In the genomic region with DNA sequence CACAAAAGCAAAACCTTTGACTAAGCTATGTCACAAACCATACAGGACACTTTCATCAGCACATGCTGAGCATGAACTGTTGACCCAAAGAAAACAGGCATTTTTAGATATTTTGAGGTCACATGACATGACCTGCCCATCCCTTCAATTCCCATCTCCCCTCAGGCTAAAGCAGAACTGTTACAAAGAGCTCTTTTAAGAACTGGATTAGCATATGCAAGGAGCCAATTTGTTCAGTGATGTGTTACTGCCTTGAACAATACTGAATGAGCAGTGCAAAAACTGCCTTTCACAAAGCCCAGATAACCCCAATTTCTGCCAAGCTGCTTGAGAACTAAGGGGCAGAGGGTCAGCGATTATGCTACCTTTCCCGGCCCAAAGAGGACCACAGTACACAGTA, we compare ENCODE assay signal across 12 mouse cellular contexts. TPM values are rescaled to one million over a fixed set of nuclear protein-coding genes. Genes with fewer than 3 reads are reported as not detected.
DNase-seq lines count a peak whose midpoint lies in the region; ATAC-seq lines count a peak whose summit lies in the region.
"Had no signal": no experiment of that assay in that cellular context is flagged by ENCODE, and none has a peak within 500 bp of the region (broad histone marks: within the 10 kb centered on the region; RNA-seq: fewer than 3 reads in every experiment).

No protein-coding gene starts in this region.

- no peaks in the 10 kb centered on the region for H3K27me3 ChIP-seq in midbrain, embryonic 11.5 days (ENCODE audit: control insufficient read depth, insufficient read depth, low read length)
- H3K27me3 ChIP-seq in midbrain, embryonic 10.5 days (ENCODE audit: low read depth, poor library complexity, severe bottlenecking): peaks cover 40% of the 10 kb centered on the region
- no peaks in the 10 kb centered on the region for H3K27me3 ChIP-seq in embryonic facial prominence, embryonic 14.5 days (replicated peaks; ENCODE audit: control insufficient read depth, insufficient read depth, low read length)
- H3K27me3 ChIP-seq in hindbrain, embryonic 14.5 days (ENCODE audit: control insufficient read depth, insufficient read depth, low read length): no peaks in the 10 kb centered on the region
- H3K27me3 ChIP-seq: kidney, embryonic 15.5 days had no signal

- no peak overlapping the region for H3K4me2 ChIP-seq in midbrain, embryonic 11.5 days
- H3K4me2 ChIP-seq in embryonic facial prominence, embryonic 14.5 days (ENCODE audit: low read depth, low read length): no peak overlapping the region
- no peak overlapping the region for H3K4me2 ChIP-seq in hindbrain, embryonic 14.5 days (replicated peaks)
- H3K4me2 ChIP-seq: kidney, embryonic 15.5 days had no signal

- 19% methylated on average over 2 of the region's 2 CpGs for WGBS in midbrain, embryonic 11.5 days
- WGBS in midbrain, embryonic 10.5 days: 30% methylated on average over 2 of the region's 2 CpGs
- 47% methylated on average over 2 of the region's 2 CpGs for WGBS in embryonic facial prominence, embryonic 14.5 days
- 10% methylated on average over 2 of the region's 2 CpGs for WGBS in hindbrain, embryonic 14.5 days

- no peak overlapping the region for H3K27ac ChIP-seq in midbrain, embryonic 11.5 days (ENCODE audit: low read depth, low read length)
- H3K27ac ChIP-seq in midbrain, embryonic 10.5 days (replicated peaks): no peak overlapping the region
- no peak overlapping the region for H3K27ac ChIP-seq in embryonic facial prominence, embryonic 14.5 days (replicated peaks; ENCODE audit: low read depth, low read length)
- no peak overlapping the region for H3K27ac ChIP-seq in hindbrain, embryonic 14.5 days
- H3K27ac ChIP-seq: kidney, embryonic 15.5 days; liver, embryonic 14.5 days had no signal

- H3K36me3 ChIP-seq in midbrain, embryonic 11.5 days (ENCODE audit: control insufficient read depth, insufficient read depth, low read length): peaks cover 3% of the 10 kb centered on the region; the same call in 1 of the 2 replicates
- peaks cover 25% of the 10 kb centered on the region for H3K36me3 ChIP-seq in midbrain, embryonic 10.5 days
- H3K36me3 ChIP-seq in embryonic facial prominence, embryonic 14.5 days (ENCODE audit: control insufficient read depth, insufficient read depth, low read length): peaks cover 6% of the 10 kb centered on the region
- peaks cover 21% of the 10 kb centered on the region for H3K36me3 ChIP-seq in hindbrain, embryonic 14.5 days (replicated peaks; ENCODE audit: control insufficient read depth, insufficient read depth)

- no peak overlapping the region for H3K4me3 ChIP-seq in midbrain, embryonic 11.5 days (ENCODE audit: low read depth, low read length)
- no peak overlapping the region for H3K4me3 ChIP-seq in midbrain, embryonic 10.5 days
- H3K4me3 ChIP-seq in embryonic facial prominence, embryonic 14.5 days (ENCODE audit: low read depth, low read length): no peak overlapping the region
- H3K4me3 ChIP-seq in hindbrain, embryonic 14.5 days (replicated peaks; ENCODE audit: low read length): no peak overlapping the region
- H3K4me3 ChIP-seq: kidney, embryonic 15.5 days had no signal

- peak; percentile 85 for ATAC-seq in midbrain, embryonic 11.5 days (ENCODE audit: low FRiP score)
- ATAC-seq in embryonic facial prominence, embryonic 14.5 days (ENCODE audit: low read depth): 0 out of 2 replicates have a peak, but pooled peaks have one; percentile 28
- ATAC-seq in hindbrain, embryonic 14.5 days (ENCODE audit: low FRiP score): peak; percentile 73; the same call in 1 of the 2 replicates

- H3K9ac ChIP-seq in midbrain, embryonic 11.5 days (ENCODE audit: low read length): no peak overlapping the region
- no peak overlapping the region for H3K9ac ChIP-seq in embryonic facial prominence, embryonic 14.5 days (ENCODE audit: low read depth, low read length)
- no peak overlapping the region for H3K9ac ChIP-seq in hindbrain, embryonic 14.5 days
- H3K9ac ChIP-seq: kidney, embryonic 15.5 days; liver, embryonic 14.5 days had no signal

- H3K9me3 ChIP-seq in midbrain, embryonic 11.5 days (ENCODE audit: control insufficient read depth, low read length): no peaks in the 10 kb centered on the region
- H3K9me3 ChIP-seq in midbrain, embryonic 10.5 days (replicated peaks): no peaks in the 10 kb centered on the region
- no peaks in the 10 kb centered on the region for H3K9me3 ChIP-seq in embryonic facial prominence, embryonic 14.5 days (ENCODE audit: control insufficient read depth, low read length)
- H3K9me3 ChIP-seq in hindbrain, embryonic 14.5 days (ENCODE audit: control insufficient read depth, low read length): no peaks in the 10 kb centered on the region
- H3K9me3 ChIP-seq: kidney, embryonic 15.5 days had no signal

- no peak for DNase-seq in midbrain, embryonic 11.5 days (ENCODE audit: low spot score, missing footprints)
- no peak for DNase-seq in midbrain, embryonic 10.5 days (ENCODE audit: low spot score)
- DNase-seq in embryonic facial prominence, embryonic 14.5 days (ENCODE audit: low spot score): no peak
- no peak for DNase-seq in hindbrain, embryonic 14.5 days (ENCODE audit: low spot score)
- peak; percentile 86 for DNase-seq in retina, postnatal 1 day
- DNase-seq in layer of hippocampus, adult 9-11 months: no peak
- DNase-seq in layer of hippocampus, postnatal 36 days: no peak
- DNase-seq in layer of hippocampus, adult 9-10 months (ENCODE audit: low spot score): no peak
- DNase-seq: cerebellum, postnatal 25 days; thymus, adult 2 months had no signal

- peaks cover 18% of the 10 kb centered on the region for H3K4me1 ChIP-seq in midbrain, embryonic 11.5 days (ENCODE audit: control insufficient read depth, insufficient read depth, low read length)
- peaks cover 24% of the 10 kb centered on the region for H3K4me1 ChIP-seq in midbrain, embryonic 10.5 days
- no peaks in the 10 kb centered on the region for H3K4me1 ChIP-seq in embryonic facial prominence, embryonic 14.5 days (ENCODE audit: control insufficient read depth, insufficient read depth, low read length)
- H3K4me1 ChIP-seq in hindbrain, embryonic 14.5 days (replicated peaks; ENCODE audit: control insufficient read depth, insufficient read depth, low read length): 0 out of 2 replicates have a peak, but pooled peaks cover 4% of the 10 kb centered on the region

RNA-seq across cellular contexts. Expression of a gene that starts 54.7 kb away (rescaled TPM):
- 34.6 and 40.4 TPM in 2 replicates for polyA plus RNA-seq in midbrain, embryonic 11.5 days (2014; fragmentation: Nextera tagmentation; extraction: Ambion mirVana)
- polyA plus RNA-seq in midbrain, embryonic 10.5 days (2016; fragmentation: Nextera tagmentation; extraction: Ambion mirVana): 27.2 and 30.6 TPM in 2 replicates
- 28.3 and 31.3 TPM in 2 replicates for polyA plus RNA-seq in embryonic facial prominence, embryonic 14.5 days (2014; fragmentation: Nextera tagmentation; extraction: Ambion mirVana)
- 41.5 and 44.1 TPM in 2 replicates for polyA plus RNA-seq in hindbrain, embryonic 14.5 days (2014; fragmentation: Nextera tagmentation; extraction: Ambion mirVana)
- total RNA-seq in layer of hippocampus, postnatal 36 days (2021): 10 to 100 TPM; 70.6 to 82.8 TPM

Comparison
In these comparisons a context has a peak if more than half of its experiments do, and no peak if none do; other contexts are left out.
1. ATAC-seq: peak in every context shown above with its lines; median percentile 85 in midbrain, embryonic 11.5 days; 73 in hindbrain, embryonic 14.5 days; 28 in embryonic facial prominence, embryonic 14.5 days.